Mouse (Mus musculus) layer of hippocampus, adult 11-12 months (tissue): ENCODE data around the gene Taok3.
A peak's percentile ranks its signal among the peaks of the same experiment; 100 is the strongest.

ENCODE experiments used
- DNase-seq: peaks from one replicate; pipeline ENCODE4 v3.0.0; 2022; ENCODE audit warnings: low spot score

The Taok3 gene

GRCm38 (mm10) chr5:117119777-117120488 is at the start of gene Taok3:
Gene Taok3, plus strand, starts transcription at chr5:117120129.
- DNase-seq, result peak; percentile 99

- DNase-seq, result no peak
Observed at GRCm38 (mm10) chr5:117087718-117088117, 32.2 kb upstream of the Taok3 start.

GRCm38 (mm10) chr5:117089147-117089546 is 30.8 kb upstream of the Taok3 start:
- DNase-seq, result no peak

GRCm38 (mm10) chr5:117089786-117090185 is 30.1 kb upstream of the Taok3 start:
- no peak for DNase-seq

- no peak for DNase-seq
Observed at GRCm38 (mm10) chr5:117094431-117094830, 25.5 kb upstream of the Taok3 start.

- peak; percentile 59 for DNase-seq
Observed at GRCm38 (mm10) chr5:117096716-117097115, 23.2 kb upstream of the Taok3 start.

- DNase-seq, result no peak
Observed at GRCm38 (mm10) chr5:117099008-117099407, 20.9 kb upstream of the Taok3 start.

- no peak for DNase-seq
Observed at GRCm38 (mm10) chr5:117099742-117100141, 20.2 kb upstream of the Taok3 start.

- DNase-seq, result no peak
Observed at GRCm38 (mm10) chr5:117103194-117103929, 16.6 kb upstream of the Taok3 start.

- no peak for DNase-seq
Observed at GRCm38 (mm10) chr5:117104329-117104728, 15.6 kb upstream of the Taok3 start.

GRCm38 (mm10) chr5:117105761-117106160 is 14.2 kb upstream of the Taok3 start:
- no peak for DNase-seq

GRCm38 (mm10) chr5:117108292-117108691 is 11.6 kb upstream of the Taok3 start:
- DNase-seq, result no peak

- DNase-seq, result no peak
Observed at GRCm38 (mm10) chr5:117108731-117109130, 11.2 kb upstream of the Taok3 start.

GRCm38 (mm10) chr5:117109522-117109921 is 10.4 kb upstream of the Taok3 start:
- no peak for DNase-seq

GRCm38 (mm10) chr5:117111064-117111773 is 8.7 kb upstream of the Taok3 start:
- DNase-seq, result no peak

- DNase-seq, result no peak
Observed at GRCm38 (mm10) chr5:117111774-117112112, 8.2 kb upstream of the Taok3 start.

GRCm38 (mm10) chr5:117113330-117113729 is 6.6 kb upstream of the Taok3 start:
- no peak for DNase-seq

- no peak for DNase-seq
Observed at GRCm38 (mm10) chr5:117114581-117115192, 5.2 kb upstream of the Taok3 start.

GRCm38 (mm10) chr5:117115193-117115767 is 4.6 kb upstream of the Taok3 start:
- DNase-seq, result no peak

- peak; percentile 99 for DNase-seq
Observed at GRCm38 (mm10) chr5:117115836-117116366, 4.0 kb upstream of the Taok3 start, which contains the start of gene Suds3. Gene Suds3, minus strand, starts transcription at chr5:117116113.

- no peak for DNase-seq
Observed at GRCm38 (mm10) chr5:117116660-117117059, 3.3 kb upstream of the Taok3 start.

- DNase-seq, result no peak
Observed at GRCm38 (mm10) chr5:117117241-117117640, 2.7 kb upstream of the Taok3 start.
